Mouse (Mus musculus) spleen, adult 12 weeks (tissue): ENCODE data around the gene Kmt2a.

ENCODE experiments used
- DNase-seq: peaks from one replicate; pipeline ENCODE4 v3.0.0; 2022; ENCODE audit warnings: low spot score

Gene Kmt2a

DNA sequence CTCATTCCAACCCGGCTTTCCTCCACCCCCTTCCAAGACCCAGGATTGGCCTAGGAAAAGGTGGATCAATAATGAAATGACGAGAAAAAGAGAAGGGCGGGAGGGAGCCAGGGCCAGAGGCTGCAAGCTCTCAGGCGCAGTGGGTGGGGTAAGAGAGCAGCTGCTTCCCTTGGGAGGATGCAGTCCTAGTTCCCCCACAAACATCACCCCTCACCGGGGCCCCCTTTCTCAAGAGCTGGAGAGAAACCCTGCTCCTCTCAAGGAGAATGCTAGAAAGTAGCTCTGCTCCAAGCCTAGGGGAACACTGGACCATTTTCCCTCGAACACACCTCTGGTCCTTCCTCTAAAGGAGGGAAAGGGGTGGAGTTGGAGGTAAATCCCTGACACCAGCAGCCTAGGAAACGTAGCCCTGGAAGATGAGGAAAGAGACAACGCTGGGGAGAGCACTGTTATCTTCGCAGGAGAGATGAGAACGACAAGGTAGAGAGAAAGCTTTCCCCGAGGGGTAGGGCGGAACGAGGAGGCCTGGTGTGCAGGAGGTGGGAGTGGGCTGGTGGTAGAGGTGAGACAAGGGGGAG is 1.3 kb downstream of the Kmt2a start:
- DNase-seq, result no peak

DNA sequence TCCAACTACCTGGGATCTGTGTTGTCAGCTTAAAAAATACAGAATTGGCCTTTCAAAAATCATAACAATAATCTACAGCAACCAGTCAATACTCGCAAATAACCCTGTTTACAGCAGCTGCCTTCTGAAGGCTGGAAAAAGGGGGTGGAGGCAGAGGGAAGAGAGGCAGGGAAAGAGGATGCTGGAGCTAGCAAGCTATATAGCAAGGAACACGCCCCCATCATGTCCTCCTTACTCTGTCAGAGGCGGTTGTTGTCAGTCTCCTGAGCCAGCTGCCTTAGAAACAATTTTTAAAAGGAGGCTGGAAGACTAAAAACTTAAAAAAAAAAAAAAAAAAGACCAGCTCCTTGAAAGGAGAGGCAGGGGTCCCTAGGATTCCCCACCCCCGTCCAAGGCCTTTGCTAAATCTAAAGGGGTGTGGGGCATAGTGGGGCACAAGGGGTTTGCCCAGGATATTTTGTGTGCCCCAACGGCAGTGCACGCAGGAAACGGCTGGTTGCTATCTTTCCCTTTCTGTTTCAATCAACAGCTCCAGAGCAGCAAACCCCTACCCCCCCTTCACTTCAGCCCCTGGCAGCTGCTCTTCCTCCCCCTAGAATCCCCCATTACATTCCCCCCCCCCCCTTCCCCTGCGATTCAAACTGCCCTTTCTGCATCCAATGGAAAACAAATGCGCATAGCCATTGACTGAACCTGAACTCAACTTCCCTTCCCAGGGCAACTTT is 2.2 kb downstream of the Kmt2a start:
- DNase-seq, result no peak

DNA sequence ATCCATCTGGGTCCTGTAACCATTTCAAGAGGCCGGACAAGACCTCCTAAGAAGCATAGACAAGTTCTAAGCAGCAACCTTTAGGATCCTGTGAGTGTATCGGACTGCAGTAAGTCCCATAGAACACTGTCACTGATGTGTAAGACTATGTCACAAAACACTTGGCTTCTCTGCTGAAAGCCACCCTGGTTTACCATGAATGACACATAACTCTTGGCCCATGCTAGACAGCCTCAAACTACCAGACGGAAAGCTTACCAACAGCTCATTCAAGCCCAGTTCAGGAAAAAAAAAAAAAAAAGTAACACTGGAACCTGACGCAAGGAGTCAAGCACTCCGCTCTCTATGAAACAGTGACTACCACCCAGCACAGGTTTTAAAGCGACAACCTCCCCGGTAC is 3.4 kb downstream of the Kmt2a start:
- DNase-seq, result no peak

DNA sequence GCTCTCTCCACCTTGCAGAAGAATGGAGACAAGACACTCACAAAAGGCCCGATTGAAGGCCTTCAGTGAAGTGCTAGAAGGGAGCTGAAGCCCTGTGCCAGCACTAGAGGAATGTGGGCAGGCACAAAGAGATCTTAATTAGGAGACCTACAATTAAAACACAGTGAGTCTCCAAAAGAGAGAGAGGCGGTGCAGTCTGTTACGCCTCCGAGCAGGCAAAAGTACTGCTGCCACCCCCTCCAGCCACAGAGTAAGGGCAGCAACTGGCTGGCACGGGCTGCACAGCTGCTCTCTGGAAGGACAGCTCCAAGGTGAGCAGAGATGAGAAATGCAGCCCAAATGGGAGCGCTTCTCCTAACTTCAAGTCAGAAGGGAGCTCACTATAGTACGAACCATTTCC is 5.6 kb downstream of the Kmt2a start:
- DNase-seq, result no peak

DNA sequence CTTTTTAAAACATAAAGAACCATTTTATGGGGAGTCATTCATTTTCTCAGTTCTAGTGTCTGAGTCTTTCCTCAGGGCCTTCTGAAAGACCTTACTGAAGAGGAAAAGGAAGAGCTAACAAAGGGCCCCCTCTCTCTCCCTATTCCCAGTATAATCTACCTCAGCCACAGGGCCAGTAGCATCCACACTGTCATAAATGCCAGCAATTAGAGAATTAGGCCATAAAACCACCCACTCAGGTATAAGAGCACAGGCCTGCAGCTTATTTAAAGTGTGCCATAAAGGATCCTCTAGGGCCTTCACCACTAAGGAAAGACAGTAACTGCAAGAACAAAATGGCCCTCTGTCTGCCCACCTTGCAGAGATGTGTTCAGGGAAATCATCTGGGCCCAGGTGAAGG is 6.9 kb downstream of the Kmt2a start:
- no peak for DNase-seq

DNA sequence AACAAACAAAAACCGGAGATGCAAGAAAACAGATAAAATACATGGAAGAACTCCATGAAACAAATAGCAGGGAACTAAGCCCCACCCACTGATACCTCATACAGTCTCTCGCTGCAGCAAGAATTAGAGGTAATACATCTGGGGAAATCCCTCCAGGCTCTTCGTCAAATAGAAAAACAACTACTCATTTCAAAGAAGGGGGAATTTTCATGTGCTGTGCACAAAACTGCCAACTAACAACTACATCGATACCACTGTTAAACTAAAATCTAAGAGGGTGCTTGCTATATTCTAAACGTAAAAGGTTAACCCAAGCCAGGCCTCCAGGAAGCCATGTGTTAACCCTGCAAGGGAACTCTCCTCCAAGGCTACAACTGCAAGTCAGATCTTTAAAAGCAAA is 7.4 kb downstream of the Kmt2a start:
- no peak for DNase-seq

DNA sequence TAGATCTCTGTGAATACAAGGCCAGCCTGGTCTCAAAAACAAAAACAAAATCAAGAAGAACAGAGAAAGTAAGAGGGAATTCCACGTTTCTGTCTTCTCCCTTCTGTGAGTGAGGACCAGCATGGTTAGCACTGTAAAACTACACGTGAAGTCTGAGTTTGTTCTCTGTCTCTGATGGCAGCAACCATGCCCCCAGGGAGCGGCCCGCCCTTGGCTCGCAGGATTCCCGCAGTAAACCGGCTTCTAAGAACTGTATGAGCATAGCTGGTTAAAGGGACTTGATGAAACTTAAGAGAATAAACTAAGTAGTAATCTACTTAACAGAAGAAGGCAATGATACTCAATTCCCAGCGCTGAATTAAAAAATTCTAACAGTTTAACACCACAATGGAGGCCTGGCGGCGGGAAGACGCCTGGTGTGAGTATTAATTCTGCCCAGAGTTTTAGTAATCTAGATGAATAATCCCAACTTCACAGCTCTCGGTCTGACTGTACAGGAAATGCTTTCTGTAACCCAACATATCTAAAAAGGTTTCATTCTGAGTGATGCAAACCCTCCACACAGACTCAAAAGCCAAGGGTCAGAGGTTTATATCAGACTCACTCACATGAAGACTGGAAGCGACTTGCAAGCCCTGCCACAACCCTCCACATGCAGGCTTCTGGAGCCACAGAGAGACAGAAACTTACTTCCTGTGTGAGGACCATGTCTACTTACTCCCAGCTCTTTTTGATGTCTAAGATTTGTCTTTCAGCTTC is 12.6 kb downstream of the Kmt2a start:
- no peak for DNase-seq

DNA sequence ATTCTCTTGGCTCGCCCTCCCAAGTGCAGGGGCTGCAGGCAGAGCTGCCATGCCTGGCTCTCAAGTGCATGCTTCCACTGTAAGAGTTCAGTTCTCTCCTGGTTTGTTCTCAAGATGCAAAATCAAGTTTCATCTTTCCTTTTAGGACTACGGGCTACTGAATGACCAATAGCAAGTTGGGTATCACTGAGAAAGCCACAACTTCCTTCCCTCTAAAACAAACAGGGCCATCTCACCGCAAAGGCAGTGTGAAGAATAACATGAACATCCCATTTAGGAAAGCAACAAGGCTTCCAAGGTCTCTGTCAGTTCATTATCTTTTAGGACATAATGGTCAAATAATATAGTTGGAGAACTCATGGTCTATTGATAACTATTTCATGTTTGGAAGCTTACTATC is 13.4 kb downstream of the Kmt2a start:
- DNase-seq, result no peak

DNA sequence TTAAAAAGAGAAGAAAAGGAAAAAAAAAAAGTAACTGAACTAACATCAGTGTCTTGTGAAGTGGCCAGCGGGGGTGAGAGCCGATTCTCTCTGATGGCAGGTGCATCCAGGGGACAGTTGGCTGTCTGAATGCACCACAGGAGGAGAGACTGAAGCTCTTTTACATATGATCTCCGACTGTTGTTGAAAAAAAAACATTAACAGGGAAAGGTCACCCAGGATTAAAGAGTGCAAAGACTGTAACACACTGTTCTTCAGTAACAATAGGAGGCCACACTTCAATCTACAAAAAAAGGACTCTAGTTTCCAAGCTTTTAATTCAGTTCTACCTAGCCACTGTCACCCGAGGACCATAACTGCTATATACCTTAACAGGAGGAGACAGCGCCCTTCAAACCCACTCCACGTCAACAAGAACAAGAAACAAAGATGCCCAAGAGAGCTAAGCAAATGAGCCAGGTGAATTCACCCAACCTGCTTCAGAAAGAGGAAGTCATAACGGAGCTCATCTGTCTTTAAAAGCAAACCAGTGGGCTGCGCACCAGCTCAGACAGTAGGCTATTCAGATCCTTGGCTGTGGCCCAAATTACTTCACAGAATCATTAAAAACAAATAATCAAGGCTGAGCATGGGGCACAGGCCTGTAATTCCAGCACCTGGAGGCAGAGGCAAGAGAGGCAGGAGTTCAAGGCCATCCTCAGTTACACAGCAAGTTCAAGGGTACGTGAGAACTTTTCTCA is 14.4 kb downstream of the Kmt2a start:
- no peak for DNase-seq

DNA sequence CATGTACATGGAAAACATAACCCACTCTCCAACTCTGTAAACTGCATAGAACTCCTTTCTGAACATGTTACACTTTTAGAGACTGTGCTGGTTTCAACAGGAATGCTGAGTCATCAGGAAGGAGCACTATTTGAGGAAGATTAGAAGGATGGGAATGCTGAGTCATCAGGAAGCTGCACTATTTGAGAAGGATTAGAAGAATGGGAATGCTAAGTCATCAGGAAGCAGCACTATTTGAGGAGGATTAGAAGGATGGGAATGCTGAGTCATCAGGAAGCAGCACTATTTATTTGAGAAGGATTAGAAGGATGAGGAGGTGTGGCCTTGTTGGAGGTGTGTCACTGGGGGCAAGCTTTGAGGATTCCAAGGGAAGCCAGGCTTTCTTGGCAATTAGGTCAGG is 20.0 kb downstream of the Kmt2a start:
- DNase-seq, result no peak

DNA sequence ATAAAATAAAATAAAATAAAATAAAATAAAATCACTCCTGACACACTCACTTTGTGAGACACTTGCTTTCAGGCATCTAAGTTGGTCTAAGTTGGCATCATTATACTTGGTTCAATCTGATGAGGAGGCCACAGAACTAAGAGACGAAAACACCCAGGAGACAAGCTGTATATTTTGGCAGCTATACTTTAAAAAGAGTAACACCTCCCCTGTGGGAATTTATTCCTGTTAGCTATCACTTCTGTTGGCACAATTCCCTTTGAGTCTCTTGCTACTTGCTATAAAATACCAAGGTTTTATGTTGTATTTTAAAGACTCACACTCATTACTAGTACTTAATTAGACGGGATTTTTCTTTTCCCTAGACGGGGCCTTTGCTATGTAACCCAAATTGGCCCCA is 22.4 kb downstream of the Kmt2a start:
- DNase-seq, result no peak

DNA sequence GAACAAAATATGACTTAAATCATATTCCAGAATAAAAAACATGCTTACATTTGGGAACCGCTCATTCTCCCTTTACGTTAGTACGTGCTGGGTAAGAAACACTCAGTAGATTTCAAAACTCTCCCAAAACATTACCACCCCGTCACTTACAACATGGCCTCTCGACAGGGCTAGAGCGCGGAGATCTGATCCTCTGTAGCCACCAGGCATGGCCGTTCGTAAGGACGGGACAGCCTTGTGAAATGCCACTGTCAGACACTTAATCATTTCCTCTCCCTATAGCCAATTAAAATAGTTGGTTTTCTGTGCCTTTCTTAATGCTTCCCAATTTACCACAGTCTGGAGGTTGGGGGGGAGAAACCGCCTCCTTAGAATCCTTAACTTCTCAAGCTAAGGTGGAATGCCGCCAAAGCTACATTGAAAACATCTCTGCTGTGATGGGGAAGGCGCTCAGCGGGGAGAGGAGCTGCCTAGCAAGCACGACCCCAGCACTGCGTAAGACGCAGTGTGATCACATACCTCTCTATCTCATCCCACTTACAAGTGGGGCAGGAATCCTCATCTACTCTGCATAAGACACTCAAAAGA is 23.6 kb downstream of the Kmt2a start:
- no peak for DNase-seq

DNA sequence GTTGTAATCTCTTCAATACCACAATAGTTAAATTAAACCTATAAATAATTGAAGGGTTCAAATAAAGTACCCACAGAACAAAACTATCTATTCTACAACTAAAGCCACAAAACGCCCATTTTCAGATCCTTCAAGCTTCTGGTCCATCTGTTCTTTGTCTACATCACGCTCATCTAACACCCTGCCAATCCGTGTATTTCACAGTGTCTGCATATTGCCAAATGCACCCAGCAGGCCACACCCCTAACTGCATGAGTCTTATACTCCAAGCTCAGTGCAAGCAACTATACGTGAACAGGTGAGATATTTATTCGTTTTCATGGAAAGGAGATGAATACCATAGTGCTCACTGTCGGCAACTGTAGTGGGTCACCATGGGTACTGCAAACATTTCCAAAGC is 25.9 kb downstream of the Kmt2a start:
- DNase-seq, result no peak

DNA sequence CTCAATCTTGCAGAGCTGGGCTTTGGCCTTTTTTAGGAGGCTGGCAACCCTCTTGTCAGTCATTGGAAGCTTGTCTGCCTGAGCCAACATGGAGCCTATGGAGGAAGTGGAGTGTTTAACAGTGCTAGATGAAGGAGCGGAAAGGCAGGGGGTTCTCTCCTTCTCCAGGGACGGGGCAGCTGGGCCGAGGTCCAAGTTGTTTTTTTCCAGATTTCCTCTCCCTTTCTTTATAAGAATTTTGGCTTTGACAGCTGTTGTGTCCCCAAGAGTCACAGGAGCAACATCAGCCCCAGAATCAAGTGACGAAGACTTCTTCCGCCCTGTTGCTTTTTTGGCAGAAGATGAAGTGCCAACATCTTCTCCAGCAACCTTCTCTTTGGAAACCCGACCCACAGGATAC is 33.6 kb downstream of the Kmt2a start:
- no peak for DNase-seq

DNA sequence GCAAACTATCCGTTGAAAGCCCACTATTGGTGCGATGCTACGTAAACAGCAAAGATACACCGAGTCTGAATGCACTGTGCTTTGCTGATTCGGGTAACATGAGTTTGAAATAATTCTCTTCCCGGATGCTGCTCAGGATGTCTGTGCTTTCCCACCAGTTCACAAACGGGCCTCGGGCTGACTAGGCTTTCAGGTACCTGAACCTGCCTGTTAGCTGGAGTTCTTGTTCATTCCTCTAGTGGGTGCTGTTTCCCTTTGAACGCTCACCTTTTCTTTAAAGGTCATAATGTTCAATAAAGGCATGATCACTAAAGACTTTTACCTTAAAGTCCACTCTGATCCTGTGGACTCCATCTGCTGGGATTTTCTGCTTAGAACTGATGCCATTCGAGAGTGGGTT is 39.9 kb downstream of the Kmt2a start:
- DNase-seq, result no peak

DNA sequence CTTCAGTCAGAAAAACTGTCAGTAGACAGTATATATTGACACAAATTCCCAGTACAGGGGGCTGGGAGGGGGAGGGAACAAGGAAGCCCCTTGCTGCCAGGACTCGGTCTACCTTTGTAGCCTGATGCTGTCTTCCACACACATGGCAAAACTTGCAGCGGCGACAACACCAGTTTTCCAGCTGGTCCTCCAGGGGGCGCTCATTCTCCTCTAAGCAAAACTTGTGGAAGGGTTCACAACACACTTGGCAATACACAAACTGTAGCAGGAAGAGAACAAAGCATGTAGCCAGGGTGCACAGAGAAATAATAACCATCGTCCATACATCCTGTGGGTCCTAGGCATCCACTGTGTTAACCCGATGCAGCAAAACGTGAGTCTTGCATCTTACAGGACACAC is 44.7 kb downstream of the Kmt2a start:
- DNase-seq, result peak; percentile 62

DNA sequence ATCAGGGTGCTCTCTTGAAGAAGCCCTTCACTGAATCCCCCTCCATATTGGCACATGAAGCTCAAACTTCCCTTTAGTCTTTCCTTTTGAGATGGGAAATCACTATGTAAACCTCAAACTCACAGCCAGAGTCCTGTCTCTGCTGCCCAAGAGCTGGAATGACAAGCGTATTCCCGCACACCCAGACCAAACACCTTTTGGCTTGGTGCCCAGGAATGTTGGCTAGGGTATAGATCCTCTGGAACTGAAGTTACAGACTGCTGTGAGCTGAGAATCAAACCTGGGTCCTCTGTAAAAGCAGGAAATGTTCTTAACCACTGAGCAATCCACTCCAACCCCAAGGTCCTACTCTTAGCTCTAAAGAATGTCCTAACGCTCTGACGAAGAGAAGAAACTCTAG is 48.7 kb downstream of the Kmt2a start:
- no peak for DNase-seq

DNA sequence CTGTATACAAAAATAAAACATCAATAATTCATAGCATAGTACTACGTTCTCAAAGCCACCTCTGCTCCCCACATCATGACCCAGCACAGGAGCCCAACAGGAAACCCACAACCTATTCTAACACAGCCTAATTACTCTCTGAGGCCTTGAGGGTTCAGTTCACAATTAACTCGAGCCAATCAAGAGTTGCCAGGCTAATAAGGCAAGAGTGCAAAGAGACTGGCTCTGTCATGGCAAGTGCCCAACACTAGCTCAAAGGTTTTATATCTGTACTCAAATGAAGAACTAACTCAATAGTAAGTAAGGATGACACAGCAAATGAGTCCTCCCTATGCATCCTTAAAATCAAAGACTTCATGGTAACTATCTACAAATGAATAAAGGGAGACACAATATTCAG is 50.6 kb downstream of the Kmt2a start:
- DNase-seq, result no peak

DNA sequence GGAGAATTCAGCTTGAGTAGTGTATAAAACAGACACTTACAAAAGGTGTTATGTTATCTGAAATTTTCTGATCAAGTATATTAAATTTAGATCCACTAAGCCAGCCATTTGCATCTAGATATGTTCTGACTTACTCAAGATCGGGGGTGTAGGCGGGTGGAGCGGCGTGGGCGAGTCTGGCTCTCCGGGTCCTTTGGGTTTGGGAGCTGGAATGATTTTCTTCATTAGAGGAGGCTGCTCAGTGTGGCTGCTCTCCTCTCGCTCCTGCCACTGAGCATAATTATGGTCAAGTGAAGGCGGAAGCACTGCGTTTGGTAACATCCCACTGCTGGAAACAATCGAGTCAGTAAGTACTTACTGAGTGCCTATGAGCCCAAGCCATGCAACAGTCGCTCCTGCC is 52.2 kb downstream of the Kmt2a start:
- DNase-seq, result no peak

DNA sequence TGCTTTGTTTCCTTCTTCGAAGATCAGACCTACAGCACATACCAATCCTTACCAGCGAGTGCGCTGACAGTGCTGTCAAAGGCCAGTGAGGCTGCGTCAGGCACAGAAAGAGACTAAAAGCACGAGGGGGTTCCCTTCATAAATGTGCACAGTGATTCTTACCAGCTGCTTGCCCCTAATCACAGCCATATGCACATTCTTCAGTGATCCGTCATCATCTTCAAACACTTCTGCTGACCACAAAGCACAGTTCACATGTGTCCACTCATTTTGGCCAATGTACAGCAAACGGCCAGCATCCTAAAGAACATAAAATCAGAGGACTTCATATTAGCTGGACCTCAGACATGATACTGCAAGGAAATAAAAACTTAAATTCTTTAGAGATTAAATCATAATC is 54.4 kb downstream of the Kmt2a start:
- DNase-seq, result no peak

DNA sequence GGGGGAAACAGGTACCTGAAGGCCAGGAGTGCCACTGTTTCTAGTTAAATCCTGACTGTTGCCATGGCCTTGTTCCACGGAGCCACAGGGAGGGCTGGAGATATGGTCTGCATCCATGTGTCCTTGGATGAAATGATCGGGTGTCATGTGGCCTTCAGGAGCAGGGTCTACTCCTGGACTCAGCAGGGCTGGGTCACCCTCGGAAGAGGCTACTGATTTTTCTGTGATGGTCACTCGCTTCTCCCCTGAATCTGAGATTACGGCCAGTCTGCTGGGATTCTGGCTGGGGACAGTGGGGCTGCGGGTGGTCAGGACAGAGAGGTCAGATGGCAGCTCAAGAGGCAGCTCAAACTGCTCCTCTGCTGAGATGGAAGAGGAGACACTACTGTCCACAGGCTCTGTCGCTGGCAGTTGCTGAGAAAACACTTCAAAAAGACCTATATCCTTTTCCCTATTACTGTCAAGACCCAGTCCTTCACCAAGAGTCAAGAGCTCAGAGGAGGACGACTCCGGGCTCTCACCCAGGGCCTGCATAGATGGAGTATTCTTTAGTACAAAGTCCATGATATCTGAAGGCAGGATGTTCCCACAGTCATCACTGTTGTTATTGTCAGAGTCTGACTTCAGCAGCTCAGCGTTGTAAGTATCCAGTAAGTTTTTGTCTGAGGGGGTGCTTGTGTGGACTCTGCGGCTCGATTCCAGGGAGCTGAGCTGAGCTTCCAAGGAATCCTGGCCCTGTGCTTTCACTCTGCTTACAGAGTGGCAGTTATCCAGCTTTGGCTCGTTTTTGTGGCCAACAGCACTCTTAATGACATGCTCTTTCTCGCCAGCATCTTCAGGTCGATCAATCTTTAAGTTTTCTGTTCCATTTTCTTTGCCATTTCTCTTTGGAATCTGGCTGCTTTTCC is 60.9 kb downstream of the Kmt2a start:
- no peak for DNase-seq
